Mouse (Mus musculus) megakaryocyte, embryonic 14.5 days (primary cell): Measurements from ENCODE around the gene Pde6c. TPM values are rescaled to one million over a fixed set of nuclear protein-coding genes. Genes with fewer than 3 reads are reported as not detected.

Experiments
- H3K27me3 ChIP-seq: replicated peaks from 2 replicates; pipeline ENCODE3; 2012; ENCODE audit warnings: inconsistent platforms
- H3K36me3 ChIP-seq: replicated peaks from 2 replicates; pipeline ENCODE3; 2012; ENCODE audit warnings: low read length, inconsistent platforms, mixed read lengths
- H3K4me1 ChIP-seq: 2 replicates; pipeline ENCODE4 v1.6.1; 2012; ENCODE audit warnings: inconsistent platforms
- H3K4me3 ChIP-seq: replicated peaks from 2 replicates; pipeline ENCODE3; 2012; ENCODE audit warnings: moderate library complexity, mild to moderate bottlenecking, inconsistent platforms
- H3K9me3 ChIP-seq: 2 replicates; pipeline ENCODE4 v1.6.1; 2012; ENCODE audit warnings: inconsistent platforms
- FLI1 ChIP-seq: IDR thresholded peaks from 2 replicates; pipeline ENCODE4 v1.6.1; 2012; ENCODE audit warnings: low read length, inconsistent platforms, mixed read lengths
- GATA1 ChIP-seq: IDR thresholded peaks from 3 replicates; pipeline ENCODE4 v1.6.1; 2012; ENCODE audit warnings: mixed read lengths, low read length, inconsistent platforms, borderline replicate concordance
- polyA plus RNA-seq: library from polyadenylated mRNA; stranded (reverse); fragments of >175 nt; gene quantifications from 2 replicates; pipeline ENCODE4 v1.2.3, GENCODE M21; 2012; ENCODE audit warnings: low replicate concordance; ENCODE audit not compliant: insufficient read depth

The Pde6c gene
- polyA plus RNA-seq, 1 experiment = not detected

DNA sequence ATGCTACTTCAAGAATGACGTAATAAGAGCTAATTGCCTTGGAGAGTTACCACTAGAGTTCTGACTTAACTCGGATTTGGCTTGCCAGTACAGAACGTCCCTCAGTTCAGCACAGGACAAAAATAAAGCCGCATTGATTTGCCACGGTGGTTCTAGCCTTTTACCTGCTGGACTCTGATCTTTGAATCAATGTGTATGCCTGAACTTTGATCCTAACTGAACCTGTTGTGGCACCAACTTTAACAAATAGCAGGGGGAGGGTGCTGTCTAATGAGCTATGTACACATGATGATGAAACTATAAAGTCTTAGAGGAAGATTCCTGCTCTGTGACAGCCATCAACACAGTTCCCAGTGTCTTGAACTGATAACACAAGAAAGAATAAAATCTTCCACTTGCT is 58.9 kb downstream of the Pde6c start:
- peaks cover 56% of the 10 kb centered on the region for H3K36me3 ChIP-seq
- no peak for TF ChIP-seq GATA1
- no peak for TF ChIP-seq FLI1
- H3K4me3 ChIP-seq = no peak overlapping the region
- H3K4me1 ChIP-seq = peaks cover 5% of the 10 kb centered on the region
- H3K27me3 ChIP-seq = no peaks in the 10 kb centered on the region
- peaks cover 5% of the 10 kb centered on the region; the same call in 1 of the 2 replicates for H3K9me3 ChIP-seq

DNA sequence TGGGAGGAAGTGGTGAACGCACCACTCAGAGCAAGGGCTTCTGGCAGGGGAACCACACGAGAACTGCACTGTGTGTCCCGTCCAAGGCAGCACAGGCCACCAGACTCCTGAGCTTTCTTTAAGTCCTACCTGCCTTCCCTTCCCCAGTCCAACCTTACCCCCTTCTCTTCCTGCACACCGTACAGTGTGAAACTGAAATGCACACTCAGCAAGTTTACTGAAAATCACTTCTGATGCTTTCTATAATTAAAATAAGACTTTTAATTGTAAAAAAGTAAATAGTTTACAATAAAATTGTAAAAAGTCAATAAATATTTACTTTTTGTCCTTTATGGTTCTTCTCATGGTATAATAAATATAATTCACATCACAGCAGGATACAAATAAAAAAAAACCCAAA is 62.7 kb downstream of the Pde6c start:
- Histone ChIP-seq H3K4me3 (no peak overlapping the region), H3K9me3 (peaks cover 5% of the 10 kb centered on the region; the same call in 1 of the 2 replicates), H3K27me3 (no peaks in the 10 kb centered on the region), H3K36me3 (peaks cover 54% of the 10 kb centered on the region), H3K4me1 (no peaks in the 10 kb centered on the region)
- TF ChIP-seq GATA1 (no peak), FLI1 (no peak)

DNA sequence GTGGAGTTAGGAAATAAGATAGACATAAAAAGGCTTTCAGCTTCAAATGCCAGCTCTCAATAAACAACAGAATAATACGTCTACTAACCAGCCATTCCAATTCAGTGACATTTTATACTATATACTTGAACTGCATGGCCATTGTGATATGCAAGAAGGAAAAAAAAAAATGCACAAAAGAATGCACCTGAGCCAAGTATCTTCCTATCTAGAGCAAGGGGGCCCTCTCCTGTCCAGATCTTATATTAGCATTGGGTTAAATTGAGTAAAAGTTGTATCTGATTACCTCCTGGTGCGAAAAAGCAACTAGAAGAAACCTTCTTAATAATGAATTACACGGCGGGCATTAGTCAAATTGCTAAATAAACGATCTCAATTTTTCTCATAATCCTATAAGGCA is 66.2 kb downstream of the Pde6c start:
- Histone ChIP-seq H3K4me1 (no peaks in the 10 kb centered on the region), H3K4me3 (no peak overlapping the region), H3K9me3 (peaks cover 10% of the 10 kb centered on the region), H3K36me3 (peaks cover 59% of the 10 kb centered on the region), H3K27me3 (no peaks in the 10 kb centered on the region)
- TF ChIP-seq FLI1 (no peak), GATA1 (no peak)

DNA sequence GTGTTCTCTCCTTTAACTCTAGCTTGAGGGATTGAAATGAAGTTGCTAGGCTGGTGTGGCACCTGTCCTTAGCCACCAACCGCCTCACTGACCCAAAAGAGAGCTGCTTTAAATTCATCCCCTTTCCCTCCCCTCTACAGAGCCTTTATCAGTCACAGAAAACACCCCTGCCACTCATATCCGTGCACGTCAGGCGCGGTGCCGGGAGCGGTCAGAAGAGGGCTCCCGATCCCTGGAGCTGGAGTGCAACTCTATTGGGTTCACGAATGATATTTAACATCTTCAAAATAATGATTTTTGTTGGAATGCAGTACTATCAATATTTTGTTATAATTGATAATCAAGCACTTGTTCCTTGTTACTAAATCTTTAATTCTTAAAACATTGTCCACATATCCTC is 74.1 kb downstream of the Pde6c start:
- H3K9me3 ChIP-seq = peaks cover 6% of the 10 kb centered on the region
- peaks cover 33% of the 10 kb centered on the region for H3K36me3 ChIP-seq
- no peaks in the 10 kb centered on the region for H3K27me3 ChIP-seq
- no peak overlapping the region for H3K4me3 ChIP-seq
- no peak for TF ChIP-seq GATA1
- TF ChIP-seq FLI1 = no peak
- no peaks in the 10 kb centered on the region for H3K4me1 ChIP-seq

DNA sequence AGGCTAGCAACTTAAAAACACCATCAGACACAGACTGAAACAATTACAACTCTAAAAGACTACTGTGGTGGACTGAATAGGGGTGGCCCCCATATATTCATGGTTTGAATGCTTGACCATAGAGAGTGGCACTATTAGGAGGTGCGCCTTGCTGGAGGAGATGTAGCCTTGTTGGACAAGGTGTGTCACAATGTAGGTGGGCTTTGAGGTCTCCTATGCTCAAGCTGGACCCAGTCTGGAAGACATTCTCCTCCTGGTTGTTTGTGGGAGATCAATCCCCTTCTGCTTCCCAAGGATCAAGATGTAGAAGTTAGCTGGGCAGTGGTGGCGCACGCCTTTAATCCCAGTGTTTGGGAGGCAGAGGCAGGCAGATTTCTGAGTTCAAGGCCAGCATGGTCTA is 85.1 kb downstream of the Pde6c start:
- no peaks in the 10 kb centered on the region for H3K9me3 ChIP-seq
- H3K4me1 ChIP-seq = peaks cover 4% of the 10 kb centered on the region; the same call in 1 of the 2 replicates
- H3K4me3 ChIP-seq = no peak overlapping the region
- peaks cover 48% of the 10 kb centered on the region for H3K36me3 ChIP-seq
- no peak for TF ChIP-seq GATA1
- no peak for TF ChIP-seq FLI1
- no peaks in the 10 kb centered on the region for H3K27me3 ChIP-seq

DNA sequence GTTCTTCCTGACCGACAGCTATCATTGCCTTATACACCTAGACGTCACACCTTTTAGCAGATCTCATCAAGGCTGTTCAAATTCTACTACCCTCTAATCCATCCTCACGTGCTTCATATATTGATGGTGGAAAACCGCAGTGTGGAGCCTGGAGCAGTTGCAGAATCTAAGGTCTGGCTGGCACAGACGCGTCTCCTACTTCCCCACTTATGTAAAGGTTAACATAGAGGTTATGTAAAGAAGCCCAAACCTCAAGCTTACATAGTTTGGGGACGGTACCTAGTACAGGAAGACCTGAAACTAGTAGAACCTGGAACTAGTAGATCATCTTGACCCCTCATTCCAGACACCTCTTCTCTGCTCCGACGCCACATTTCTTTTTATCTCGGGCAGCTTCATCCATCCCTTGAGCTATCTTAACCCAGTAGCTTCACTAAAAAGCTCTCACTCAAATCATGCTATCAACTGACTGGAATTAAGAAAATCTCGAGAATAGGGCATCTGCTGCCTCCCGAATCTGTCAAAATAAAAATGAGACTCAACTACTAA is 90.8 kb downstream of the Pde6c start:
- TF ChIP-seq GATA1 = no peak
- no peak for TF ChIP-seq FLI1
- Histone ChIP-seq H3K9me3 (no peaks in the 10 kb centered on the region), H3K4me3 (peak overlapping the region; percentile 96), H3K36me3 (peaks cover 13% of the 10 kb centered on the region), H3K4me1 (peaks cover 18% of the 10 kb centered on the region), H3K27me3 (no peaks in the 10 kb centered on the region)

- TF ChIP-seq GATA1 = no peak
- 0 out of 2 replicates have a peak, but pooled peaks have one; percentile 10 for TF ChIP-seq FLI1
- peaks cover 6% of the 10 kb centered on the region for H3K36me3 ChIP-seq
- peak within 1 kb of the TSS; percentile 96 for H3K4me3 ChIP-seq
- H3K9me3 ChIP-seq = peaks cover under 1% of the 10 kb centered on the region; the same call in 1 of the 2 replicates
- H3K4me1 ChIP-seq = peaks cover 18% of the 10 kb centered on the region
- H3K27me3 ChIP-seq = no peaks in the 10 kb centered on the region
These were observed 91.5 kb downstream of the Pde6c start, which contains the start of gene Fra10ac1 for GRCm38 (mm10) chr19:38223905-38224684. Gene Fra10ac1, minus strand, starts transcription at chr19:38224156.

DNA sequence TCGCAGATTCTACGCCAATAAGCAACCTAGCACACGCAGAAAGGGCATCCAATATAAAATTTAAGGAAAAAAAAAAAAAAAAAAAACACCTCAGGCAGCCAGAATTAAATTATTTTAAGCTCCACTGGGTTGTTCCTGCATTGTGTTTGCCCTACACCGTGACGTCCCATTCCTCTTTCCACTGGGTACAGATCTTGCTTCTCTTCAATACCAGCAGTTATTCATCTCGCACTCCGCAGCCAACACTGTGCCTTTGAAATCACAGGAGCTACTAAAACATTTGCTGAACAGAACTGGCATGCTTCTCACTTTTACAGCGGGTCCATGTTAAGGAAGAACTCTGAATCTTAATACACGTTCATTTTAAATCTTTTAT is 92.1 kb downstream of the Pde6c start:
- Histone ChIP-seq H3K9me3 (peaks cover 6% of the 10 kb centered on the region), H3K4me1 (peaks cover 18% of the 10 kb centered on the region), H3K27me3 (no peaks in the 10 kb centered on the region), H3K36me3 (peaks cover 3% of the 10 kb centered on the region), H3K4me3 (peak overlapping the region; percentile 96)
- TF ChIP-seq GATA1 (no peak), FLI1 (no peak)

DNA sequence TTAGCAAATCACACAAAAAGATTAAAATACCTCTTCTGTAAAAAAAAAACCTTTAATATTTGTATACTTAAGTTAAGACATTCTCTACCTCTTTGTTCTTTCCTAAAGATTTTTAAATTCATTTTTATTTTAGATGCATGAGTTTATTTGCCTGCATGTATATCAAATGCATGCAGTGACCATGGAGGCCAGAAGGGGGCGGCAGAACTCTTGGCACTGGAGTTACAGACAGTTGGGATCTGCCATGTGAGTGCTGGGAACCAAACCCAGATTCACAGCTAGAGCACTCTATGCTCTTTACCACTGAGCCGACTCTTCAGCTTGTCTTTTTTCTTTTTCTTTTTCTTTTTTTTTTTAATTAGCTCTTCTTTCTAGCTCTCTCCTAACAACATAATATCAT is 96.1 kb downstream of the Pde6c start:
- Histone ChIP-seq H3K9me3 (peaks cover 10% of the 10 kb centered on the region), H3K4me3 (no peak overlapping the region), H3K27me3 (peaks cover 4% of the 10 kb centered on the region), H3K36me3 (no peaks in the 10 kb centered on the region), H3K4me1 (peaks cover 6% of the 10 kb centered on the region; the same call in 1 of the 2 replicates)
- TF ChIP-seq FLI1 = no peak
- no peak for TF ChIP-seq GATA1

GRCm38 (mm10) chr19:38232087-38232486 is 99.5 kb downstream of the Pde6c start:
- H3K27me3 ChIP-seq = peaks cover 6% of the 10 kb centered on the region

More at GRCm38 (mm10) chr19:38232087-38232486, 99.5 kb downstream of the Pde6c start:
- Histone ChIP-seq H3K9me3 (peaks cover 10% of the 10 kb centered on the region), H3K36me3 (no peaks in the 10 kb centered on the region), H3K4me3 (no peak overlapping the region), H3K4me1 (peaks cover 3% of the 10 kb centered on the region; the same call in 1 of the 2 replicates)
- TF ChIP-seq FLI1 (no peak), GATA1 (no peak)
